Mouse (Mus musculus): ENCODE measurements around the gene Gm21188. TPM values are rescaled to one million over a fixed set of nuclear protein-coding genes. Genes with fewer than 3 reads are reported as not detected.
"Not testable (repeated sequence)": the region's sequence is repeated elsewhere in the genome, so short reads cannot be mapped to it uniquely, and the experiment has no call there.

Gene Gm21188
- polyA plus RNA-seq, 1 experiment from 2014 or later: not detected

GRCm38 (mm10) chr13:120027368-120027767 is 24.6 kb downstream of the Gm21188 start:
- DNase-seq: peak; percentile 4
- H3K36me3 ChIP-seq (ENCODE audit: insufficient read depth); H3K4me1 ChIP-seq (ENCODE audit: insufficient read depth); H3K9ac ChIP-seq; ATAC-seq (ENCODE audit: insufficient read depth); H3K4me3 ChIP-seq (ENCODE audit: low read depth, low read length); H3K27ac ChIP-seq (ENCODE audit: low read depth); H3K9me3 ChIP-seq (ENCODE audit: low read depth, low read length); H3K4me2 ChIP-seq: not testable (repeated sequence)
- WGBS: 1% methylated on average over 10 of the region's 11 CpGs
- peaks cover 14% of the 10 kb centered on the region; the same call in 1 of the 2 replicates for H3K27me3 ChIP-seq (ENCODE audit: insufficient read depth, low read length)

DNA sequence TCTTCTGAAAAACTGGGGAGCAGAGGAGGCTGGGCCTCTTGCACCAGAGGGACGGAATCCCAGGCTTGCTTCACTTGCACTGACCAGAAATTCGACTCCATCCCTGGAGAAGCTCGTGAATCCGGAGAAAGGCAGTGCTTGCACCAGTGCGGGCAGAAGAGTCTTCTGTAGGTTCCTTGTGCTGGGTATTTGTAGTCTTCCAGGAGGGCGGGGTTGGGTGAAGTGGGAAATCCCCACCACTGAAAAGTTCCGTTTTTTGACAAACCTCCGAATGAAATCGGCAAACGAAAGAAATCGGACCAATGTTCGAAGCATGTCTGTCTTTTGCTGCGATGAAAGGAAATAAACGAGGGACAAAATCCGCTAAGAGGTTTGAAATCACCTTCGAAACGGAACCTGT is 25.1 kb downstream of the Gm21188 start, which contains the start of gene Gm36079:
Gm36079 (minus strand) TSS at position 101 of the 400 bp plus-strand sequence.
- not testable (repeated sequence) for DNase-seq; H3K9me3 ChIP-seq (ENCODE audit: low read depth, low read length); H3K9ac ChIP-seq; H3K4me1 ChIP-seq (ENCODE audit: insufficient read depth); H3K27ac ChIP-seq (ENCODE audit: low read depth); ATAC-seq (ENCODE audit: insufficient read depth); H3K36me3 ChIP-seq (ENCODE audit: insufficient read depth); H3K4me2 ChIP-seq; H3K4me3 ChIP-seq (ENCODE audit: low read depth, low read length)
- peaks cover 14% of the 10 kb centered on the region; the same call in 1 of the 2 replicates for H3K27me3 ChIP-seq (ENCODE audit: insufficient read depth, low read length)
- 0% methylated on average over 3 of the region's 17 CpGs for WGBS

GRCm38 (mm10) chr13:120026373-120026772 is 25.6 kb downstream of the Gm21188 start:
- not testable (repeated sequence) for H3K36me3 ChIP-seq (ENCODE audit: insufficient read depth); H3K4me3 ChIP-seq (ENCODE audit: low read depth, low read length); H3K9ac ChIP-seq; H3K4me2 ChIP-seq; H3K9me3 ChIP-seq (ENCODE audit: low read depth, low read length); H3K27ac ChIP-seq (ENCODE audit: low read depth); H3K4me1 ChIP-seq (ENCODE audit: insufficient read depth); DNase-seq
- H3K27me3 ChIP-seq (ENCODE audit: insufficient read depth, low read length): peaks cover 14% of the 10 kb centered on the region; the same call in 1 of the 2 replicates
- ATAC-seq (ENCODE audit: insufficient read depth): peak; percentile 58; the same call in 1 of the 2 replicates
- 0% methylated on average over 3 of the region's 13 CpGs for WGBS

DNA sequence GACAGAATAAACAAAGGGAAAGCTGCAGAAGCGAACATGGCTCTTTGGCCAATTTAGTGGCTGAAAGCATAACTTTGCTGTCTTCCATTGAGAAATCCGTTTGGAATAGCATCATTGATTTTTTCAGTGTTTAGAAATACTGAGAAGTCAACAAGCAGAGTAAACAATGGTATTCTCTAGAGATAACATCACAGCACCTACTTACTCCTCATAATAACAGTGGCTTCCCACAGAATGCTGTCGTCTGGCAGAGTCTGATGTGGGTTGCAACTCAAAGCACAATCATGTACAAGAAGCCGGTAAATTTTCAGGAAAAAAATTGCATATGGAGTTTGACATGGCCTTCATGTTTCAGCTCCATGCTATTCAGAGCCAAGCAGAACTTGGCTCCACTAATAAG is 26.4 kb downstream of the Gm21188 start:
- DNase-seq; H3K4me3 ChIP-seq (ENCODE audit: low read depth, low read length); H3K36me3 ChIP-seq (ENCODE audit: insufficient read depth); H3K27ac ChIP-seq (ENCODE audit: low read depth); ATAC-seq (ENCODE audit: insufficient read depth); H3K4me1 ChIP-seq (ENCODE audit: insufficient read depth); H3K9ac ChIP-seq; H3K4me2 ChIP-seq; H3K9me3 ChIP-seq (ENCODE audit: low read depth, low read length): not testable (repeated sequence)
- 10% methylated on average over 4 of the region's 4 CpGs for WGBS
- H3K27me3 ChIP-seq (ENCODE audit: insufficient read depth, low read length): peaks cover 14% of the 10 kb centered on the region; the same call in 1 of the 2 replicates

GRCm38 (mm10) chr13:120025004-120025403 is 27.0 kb downstream of the Gm21188 start:
- not testable (repeated sequence) for DNase-seq; H3K36me3 ChIP-seq (ENCODE audit: insufficient read depth); H3K4me1 ChIP-seq (ENCODE audit: insufficient read depth); H3K4me2 ChIP-seq; ATAC-seq (ENCODE audit: insufficient read depth); H3K4me3 ChIP-seq (ENCODE audit: low read depth, low read length); H3K9ac ChIP-seq; H3K9me3 ChIP-seq (ENCODE audit: low read depth, low read length); H3K27ac ChIP-seq (ENCODE audit: low read depth)
- H3K27me3 ChIP-seq (ENCODE audit: insufficient read depth, low read length): peaks cover 14% of the 10 kb centered on the region; the same call in 1 of the 2 replicates
- WGBS: 3% methylated on average over 19 of the region's 21 CpGs

DNA sequence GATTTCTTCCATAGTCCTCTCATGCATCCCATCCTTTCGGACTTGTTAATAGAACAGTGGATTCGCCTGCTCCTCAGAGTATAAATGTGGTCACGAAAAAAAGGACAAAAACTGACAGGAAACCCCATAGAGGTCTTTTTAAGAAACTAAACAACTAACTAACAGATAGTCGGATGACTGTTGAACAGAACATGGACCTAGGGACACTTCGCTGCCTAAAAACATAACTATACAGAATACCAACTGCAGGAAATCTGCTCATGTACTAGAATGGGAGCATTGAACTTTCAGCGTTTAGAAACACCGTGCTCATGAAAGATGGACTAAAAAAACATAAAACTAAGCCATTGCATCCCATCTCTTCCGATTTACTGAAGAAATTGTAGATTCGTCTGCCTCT is 27.4 kb downstream of the Gm21188 start:
- not testable (repeated sequence) for ATAC-seq (ENCODE audit: insufficient read depth); DNase-seq; H3K36me3 ChIP-seq (ENCODE audit: insufficient read depth); H3K4me3 ChIP-seq (ENCODE audit: low read depth, low read length); H3K9me3 ChIP-seq (ENCODE audit: low read depth, low read length); H3K4me1 ChIP-seq (ENCODE audit: insufficient read depth); H3K27ac ChIP-seq (ENCODE audit: low read depth); H3K9ac ChIP-seq; H3K4me2 ChIP-seq
- H3K27me3 ChIP-seq (ENCODE audit: insufficient read depth, low read length): peaks cover 14% of the 10 kb centered on the region; the same call in 1 of the 2 replicates
- WGBS: 16% methylated on average over 9 of the region's 9 CpGs

- WGBS: no CpG with 5 or more reads among the region's 1 CpGs
- DNase-seq: peak; percentile 31
- not testable (repeated sequence) for H3K36me3 ChIP-seq (ENCODE audit: insufficient read depth); H3K27ac ChIP-seq (ENCODE audit: low read depth); H3K4me1 ChIP-seq (ENCODE audit: insufficient read depth); ATAC-seq (ENCODE audit: insufficient read depth); H3K4me2 ChIP-seq; H3K4me3 ChIP-seq (ENCODE audit: low read depth, low read length); H3K9me3 ChIP-seq (ENCODE audit: low read depth, low read length); H3K9ac ChIP-seq
- peak; percentile 47 for TF ChIP-seq CTCF (IDR thresholded peaks at IDR 0.05; ENCODE audit: low read depth)
- H3K27me3 ChIP-seq (ENCODE audit: insufficient read depth, low read length): peaks cover 14% of the 10 kb centered on the region; the same call in 1 of the 2 replicates
Observed at GRCm38 (mm10) chr13:120021477-120021876, 30.5 kb downstream of the Gm21188 start.

GRCm38 (mm10) chr13:120015348-120016007 is 36.5 kb downstream of the Gm21188 start:
- 5% methylated on average over 6 of the region's 32 CpGs for WGBS
- H3K9me3 ChIP-seq (ENCODE audit: low read depth, low read length); H3K27ac ChIP-seq (ENCODE audit: low read depth); H3K4me1 ChIP-seq (ENCODE audit: insufficient read depth); H3K9ac ChIP-seq; H3K27me3 ChIP-seq (ENCODE audit: insufficient read depth, low read length); DNase-seq; H3K4me2 ChIP-seq; H3K36me3 ChIP-seq (ENCODE audit: insufficient read depth); H3K4me3 ChIP-seq (ENCODE audit: low read depth, low read length); ATAC-seq (ENCODE audit: insufficient read depth): not testable (repeated sequence)

- not testable (repeated sequence) for H3K27me3 ChIP-seq (ENCODE audit: insufficient read depth, low read length); H3K36me3 ChIP-seq (ENCODE audit: insufficient read depth); H3K9ac ChIP-seq; H3K9me3 ChIP-seq (ENCODE audit: low read depth, low read length); ATAC-seq (ENCODE audit: insufficient read depth); DNase-seq; H3K4me2 ChIP-seq; H3K4me3 ChIP-seq (ENCODE audit: low read depth, low read length); H3K4me1 ChIP-seq (ENCODE audit: insufficient read depth); H3K27ac ChIP-seq (ENCODE audit: low read depth)
- WGBS: no CpG with 5 or more reads among the region's 2 CpGs
Observed at GRCm38 (mm10) chr13:120013962-120014361, 38.0 kb downstream of the Gm21188 start.

GRCm38 (mm10) chr13:120013544-120013943 is 38.5 kb downstream of the Gm21188 start:
- H3K4me2 ChIP-seq; H3K9ac ChIP-seq; ATAC-seq (ENCODE audit: insufficient read depth); H3K27me3 ChIP-seq (ENCODE audit: insufficient read depth, low read length); H3K4me3 ChIP-seq (ENCODE audit: low read depth, low read length); DNase-seq; H3K27ac ChIP-seq (ENCODE audit: low read depth); H3K9me3 ChIP-seq (ENCODE audit: low read depth, low read length); H3K4me1 ChIP-seq (ENCODE audit: insufficient read depth); H3K36me3 ChIP-seq (ENCODE audit: insufficient read depth): not testable (repeated sequence)
- WGBS: no CpG with 5 or more reads among the region's 5 CpGs

Data from lung, embryonic 14.5 days (tissue).